Mouse (Mus musculus) testis, adult 2 months (tissue): ENCODE measurements around the gene 4932438A13Rik.

Experiments used
- CTCF ChIP-seq: fragments of 200-500 bp; IDR thresholded peaks from 2 replicates; pipeline ENCODE4 v1.5.1; 2012; ENCODE audit warnings: low read depth, mild to moderate bottlenecking, inconsistent platforms, low read length, moderate library complexity; ENCODE audit not compliant: control insufficient read depth, insufficient read depth, insufficient replicate concordance
- POLR2A ChIP-seq: fragments of 200-500 bp; IDR thresholded peaks from 2 replicates; pipeline ENCODE4 v1.6.1; 2012; ENCODE audit warnings: low read depth, mild to moderate bottlenecking, inconsistent platforms, low read length, moderate library complexity; ENCODE audit not compliant: control insufficient read depth

- TF ChIP-seq POLR2A (no peak), CTCF (no peak)
Observed at GRCm38 (mm10) chr3:37037979-37038378, 175.1 kb downstream of the 4932438A13Rik start.
